Mouse (Mus musculus) megakaryocyte, adult 5-6 weeks (primary cell): Measurements from ENCODE around the gene Cd2ap. TPM values are rescaled to one million over a fixed set of nuclear protein-coding genes. Genes with fewer than 3 reads are reported as not detected.
"Not testable (repeated sequence)": the region's sequence is repeated elsewhere in the genome, so short reads cannot be mapped to it uniquely, and the experiment has no call there.

Experiments used
- ATAC-seq: 2 replicates; pipeline ENCODE4 v1.8.0; 2016; ENCODE audit warnings: mild to moderate bottlenecking, inconsistent platforms; ENCODE audit not compliant: poor library complexity, severe bottlenecking
- total RNA-seq, 2 experiments: library from RNA; stranded (forward) in 1 of 2; stranded (reverse) in 1 of 2; fragments of 153-499, 151-499 nt in 1 of 2; fragments of 221-1000, 200-1000 nt in 1 of 2; gene quantifications; 2 replicates each; pipeline versions ENCODE4 v1.2.3 to v1.2.4; 2015 to 2017

Cd2ap gene
- total RNA-seq (2015) (73.4 and 85.7 TPM in 2 replicates), total RNA-seq (2017) (52.6 and 54.3 TPM in 2 replicates)

- ATAC-seq: peak; percentile 90
Observed at GRCm38 (mm10) chr17:42876001-42876903, at the start of gene Cd2ap. Gene Cd2ap (minus strand): TSS chr17:42876665.

- ATAC-seq: peak; percentile 96
Observed at GRCm38 (mm10) chr17:42924731-42925130, 48.3 kb upstream of the Cd2ap start.

GRCm38 (mm10) chr17:42918810-42919209 lies 42.3 kb upstream of the Cd2ap start:
- ATAC-seq: no peak

- ATAC-seq: peak; percentile 69
Observed at GRCm38 (mm10) chr17:42914726-42915125, 38.3 kb upstream of the Cd2ap start.

- ATAC-seq: peak; percentile 65
Observed at GRCm38 (mm10) chr17:42912193-42912592, 35.7 kb upstream of the Cd2ap start.

GRCm38 (mm10) chr17:42910476-42910875 lies 34.0 kb upstream of the Cd2ap start:
- ATAC-seq: no peak

- no peak for ATAC-seq
Observed at GRCm38 (mm10) chr17:42909376-42909775, 32.9 kb upstream of the Cd2ap start.

- no peak for ATAC-seq
Observed at GRCm38 (mm10) chr17:42908744-42909370, 32.4 kb upstream of the Cd2ap start.

GRCm38 (mm10) chr17:42908136-42908535 lies 31.7 kb upstream of the Cd2ap start:
- no peak for ATAC-seq

GRCm38 (mm10) chr17:42906456-42906855 lies 30.0 kb upstream of the Cd2ap start:
- not testable (repeated sequence) for ATAC-seq

- no peak for ATAC-seq
Observed at GRCm38 (mm10) chr17:42905919-42906318, 29.5 kb upstream of the Cd2ap start.

- peak; percentile 68; the same call in 1 of the 2 replicates for ATAC-seq
Observed at GRCm38 (mm10) chr17:42900795-42901194, 24.3 kb upstream of the Cd2ap start.

- ATAC-seq: peak; percentile 77
Observed at GRCm38 (mm10) chr17:42887282-42887707, 10.8 kb upstream of the Cd2ap start.

GRCm38 (mm10) chr17:42885091-42885501 lies 8.6 kb upstream of the Cd2ap start:
- ATAC-seq: no peak

GRCm38 (mm10) chr17:42884382-42884781 lies 7.9 kb upstream of the Cd2ap start:
- no peak for ATAC-seq

- ATAC-seq: 0 out of 2 replicates have a peak, but pooled peaks have one; percentile 41
Observed at GRCm38 (mm10) chr17:42883769-42884168, 7.3 kb upstream of the Cd2ap start.

- 0 out of 2 replicates have a peak, but pooled peaks have one; percentile 5 for ATAC-seq
Observed at GRCm38 (mm10) chr17:42883315-42883714, 6.8 kb upstream of the Cd2ap start.

GRCm38 (mm10) chr17:42882873-42883272 lies 6.4 kb upstream of the Cd2ap start:
- peak; percentile 58 for ATAC-seq

GRCm38 (mm10) chr17:42876904-42877425 lies 500 bp upstream of the Cd2ap start:
- no peak for ATAC-seq

- peak; percentile 30; the same call in 1 of the 2 replicates for ATAC-seq
Observed at GRCm38 (mm10) chr17:42875571-42876000, 879 bp downstream of the Cd2ap start.

- ATAC-seq: no peak
Observed at GRCm38 (mm10) chr17:42875015-42875414, 1.4 kb downstream of the Cd2ap start.
